Mouse (Mus musculus) small intestine, adult 2 months (tissue): ENCODE results near the gene Gm10645.

Experiments
- CTCF ChIP-seq: fragments of 200-500 bp; IDR thresholded peaks from 2 replicates; pipeline ENCODE4 v1.5.1; 2012; ENCODE audit warnings: low read depth, mild to moderate bottlenecking, control low read depth, inconsistent platforms, low read length, moderate library complexity, mixed read lengths; ENCODE audit not compliant: insufficient replicate concordance, insufficient read length; ENCODE audit errors: extremely low read depth
- POLR2A ChIP-seq: fragments of 200-500 bp; IDR thresholded peaks from 2 replicates; pipeline ENCODE4 v1.6.1; 2012; ENCODE audit warnings: low read depth, mild to moderate bottlenecking, control low read depth, inconsistent platforms, low read length, moderate library complexity

GRCm38 (mm10) chr8:83186376-83186775, 20.4 kb upstream of the Gm10645 start:
- TF ChIP-seq POLR2A = no peak
- no peak for TF ChIP-seq CTCF
